Mouse (Mus musculus) adrenal gland, postnatal 4 days (tissue): ENCODE measurements around the gene Gm20509. TPM values are rescaled to one million over a fixed set of nuclear protein-coding genes. Genes with fewer than 3 reads are reported as not detected.

Experiments used
- total RNA-seq, 2 experiments: library from RNA; stranded (reverse); gene quantifications; 2 replicates each; pipeline ENCODE4 v1.2.3; 2021

Gm20509 gene
- total RNA-seq, 2 experiments from 2014 or later: not detected

Other genes with a start within 250 kb of the Gm20509 start
- 1 to 10 TPM; 7.4 to 7.7 TPM for gene Pygo1, start 176.8 kb upstream of the Gm20509 start, total RNA-seq
- gene Dyx1c1, start 143.7 kb upstream of the Gm20509 start, total RNA-seq: 1 to 10 TPM; 1.7 to 1.8 TPM
- not detected for gene Gm44503, start 143.6 kb upstream of the Gm20509 start, total RNA-seq
- 10 to 100 TPM; 14.1 to 15.1 TPM for gene Ccpg1os, start 117.1 kb upstream of the Gm20509 start, total RNA-seq
- 10 to 100 TPM; 81.5 to 91.7 TPM for gene Ccpg1, start 117.0 kb upstream of the Gm20509 start, total RNA-seq
- 10 to 100 TPM; 18.8 to 20.4 TPM for gene Pigb, start 62.1 kb upstream of the Gm20509 start, total RNA-seq
- 10 to 100 TPM; 47.4 to 49.5 TPM for gene Rab27a, start 57.6 kb upstream of the Gm20509 start, total RNA-seq
- gene Khdc3, start 634 bp upstream of the Gm20509 start, total RNA-seq: 1 to 10 TPM; 1.3 to 1.5 TPM
- gene Rsl24d1, start 11.0 kb downstream of the Gm20509 start, total RNA-seq: 10 to 100 TPM; 71.7 to 73.9 TPM